Comparison of ENCODE assay signal across 7 mouse cellular contexts in genomic region chr9:57762563-57762991, GRCm38 (mm10). TPM values are rescaled to one million over a fixed set of nuclear protein-coding genes. Genes with fewer than 3 reads are reported as not detected.
DNase-seq lines count a peak whose midpoint lies in the region; ATAC-seq and TF ChIP-seq lines count a peak whose summit lies in the region.

No protein-coding gene starts in this region.

- no peak for TF ChIP-seq EP300 in ES-Bruce4 (IDR thresholded peaks at IDR 0.05; ENCODE audit: insufficient read depth, low read depth, low read length)

- H3K36me3 ChIP-seq in ES-Bruce4 (ENCODE audit: control insufficient read depth, insufficient read depth, low read length, poor library complexity, severe bottlenecking) = peaks cover 12% of the 10 kb centered on the region
- peaks cover 36% of the 10 kb centered on the region for H3K36me3 ChIP-seq in embryonic facial prominence, embryonic 15.5 days

- H3K4me1 ChIP-seq in ES-Bruce4 (ENCODE audit: control insufficient read depth, insufficient read depth, low read length) = peaks cover 2% of the 10 kb centered on the region
- peaks cover 35% of the 10 kb centered on the region for H3K4me1 ChIP-seq in embryonic facial prominence, embryonic 15.5 days

- no peak for TF ChIP-seq POLR2A in ES-Bruce4 (IDR thresholded peaks at IDR 0.05; ENCODE audit: insufficient read depth, low read length)

- DNase-seq in ZHBTc4 (ENCODE audit: low read depth, low spot score) = peak; percentile 56
- DNase-seq in heart, postnatal 10 days = peak; percentile 77 to 82
- DNase-seq in large intestine, adult 2 months (ENCODE audit: low read depth, low spot score) = peak; percentile 35
- DNase-seq in mesoderm, embryonic 11.5 days (ENCODE audit: low read depth, low spot score) = peak; percentile 23
- peak; percentile 66 for DNase-seq in testis, postnatal 10 days (ENCODE audit: low spot score)

- H3K9me3 ChIP-seq in ES-Bruce4 (replicated peaks; ENCODE audit: control insufficient read depth, insufficient read depth, low read length, poor library complexity, severe bottlenecking) = no peaks in the 10 kb centered on the region
- H3K9me3 ChIP-seq in embryonic facial prominence, embryonic 15.5 days (replicated peaks) = no peaks in the 10 kb centered on the region

- peak; percentile 7 for TF ChIP-seq CTCF in ES-Bruce4 (IDR thresholded peaks at IDR 0.05; ENCODE audit: low read depth, low read length)

- H3K4me2 ChIP-seq in embryonic facial prominence, embryonic 15.5 days (replicated peaks) = 0 out of 2 replicates have a peak overlapping the region, but pooled peaks have one; percentile 96

- ATAC-seq in embryonic facial prominence, embryonic 15.5 days (ENCODE audit: insufficient number of reproducible peaks, low FRiP score, low TSS enrichment, low read depth) = no peak

- H3K9ac ChIP-seq in ES-Bruce4 (ENCODE audit: low read depth, poor library complexity, severe bottlenecking) = no peak overlapping the region
- no peak overlapping the region for H3K9ac ChIP-seq in embryonic facial prominence, embryonic 15.5 days

- H3K27me3 ChIP-seq in ES-Bruce4 (ENCODE audit: control insufficient read depth, insufficient read depth, low read length, poor library complexity, severe bottlenecking) = no peaks in the 10 kb centered on the region
- no peaks in the 10 kb centered on the region for H3K27me3 ChIP-seq in embryonic facial prominence, embryonic 15.5 days

- intact Hi-C loops in heart, postnatal 10 days (cut with DNase I) = loop anchor here (5.0 to 10.0 kb wide), 4 partner anchors 150 to 618 kb away; partner anchors contain the start of genes Cox5a, Neil1 and Ubl7

- H3K4me3 ChIP-seq in ES-Bruce4 (ENCODE audit: low read depth, low read length) = no peak overlapping the region
- peak overlapping the region; percentile 6; the same call in 1 of the 2 replicates for H3K4me3 ChIP-seq in embryonic facial prominence, embryonic 15.5 days (replicated peaks)

- no peak overlapping the region for H3K27ac ChIP-seq in ES-Bruce4 (ENCODE audit: insufficient read depth, low read length)
- peak overlapping the region; percentile 61; the same call in 1 of the 2 replicates for H3K27ac ChIP-seq in embryonic facial prominence, embryonic 15.5 days (replicated peaks)

- 48% methylated on average over 6 of the region's 6 CpGs for WGBS in embryonic facial prominence, embryonic 15.5 days
- 10% methylated on average over 6 of the region's 6 CpGs for WGBS in large intestine, adult 2 months

RNA-seq across cellular contexts. Expression of gene Clk3, which starts 3.1 kb away (rescaled TPM):
- 71.2 and 77.7 TPM in 2 replicates for polyA plus RNA-seq in ES-Bruce4 (2011; ENCODE audit: insufficient read depth, insufficient read length, low read depth, missing spikeins)
- polyA plus RNA-seq in embryonic facial prominence, embryonic 15.5 days (2015; fragmentation: Nextera tagmentation; extraction: Ambion mirVana) = 78.4 and 80.2 TPM in 2 replicates
- 10 to 100 TPM; 35.2 to 37.9 TPM for total RNA-seq in heart, postnatal 10 days (2021)
- polyA plus RNA-seq in large intestine, adult 2 months (2012; rRNA removed) = 84.3 and 90.5 TPM in 2 replicates

RNA-seq across cellular contexts. Expression of gene Edc3, which starts 54.2 kb away (rescaled TPM):
- 22.0 and 26.3 TPM in 2 replicates for polyA plus RNA-seq in ES-Bruce4 (2011; ENCODE audit: insufficient read depth, insufficient read length, low read depth, missing spikeins)
- 32.4 and 33.2 TPM in 2 replicates for polyA plus RNA-seq in embryonic facial prominence, embryonic 15.5 days (2015; fragmentation: Nextera tagmentation; extraction: Ambion mirVana)
- 10 to 100 TPM in 1 of 2 experiments, 1 to 10 TPM in 1; 8.2 to 10.3 TPM for total RNA-seq in heart, postnatal 10 days (2021)
- polyA plus RNA-seq in large intestine, adult 2 months (2012; rRNA removed) = 10.1 and 11.6 TPM in 2 replicates

Comparison
In these comparisons a context has a peak if more than half of its experiments do, and no peak if none do; other contexts are left out.
1. DNase-seq: peak in every context shown above with its lines; median percentile 80 in heart, postnatal 10 days; 66 in testis, postnatal 10 days; 56 in ZHBTc4; 35 in large intestine, adult 2 months; 23 in mesoderm, embryonic 11.5 days.